Mouse (Mus musculus) c-Kit-positive CD71-positive TER-119-negative erythroid progenitor cells, embryonic 14.5 days (primary cell): Measurements from ENCODE around the gene Adgrl2.

Experiments used
- DNase-seq: peaks from one replicate; pipeline ENCODE4 v3.0.0-alpha.2; 2013; ENCODE audit warnings: low read depth

Adgrl2 gene

GRCm38 (mm10) chr3:148990531-148991003 lies at the start of gene Adgrl2:
TSS of gene Adgrl2 (minus strand) at chr3:148990555.
- DNase-seq: no peak

DNA sequence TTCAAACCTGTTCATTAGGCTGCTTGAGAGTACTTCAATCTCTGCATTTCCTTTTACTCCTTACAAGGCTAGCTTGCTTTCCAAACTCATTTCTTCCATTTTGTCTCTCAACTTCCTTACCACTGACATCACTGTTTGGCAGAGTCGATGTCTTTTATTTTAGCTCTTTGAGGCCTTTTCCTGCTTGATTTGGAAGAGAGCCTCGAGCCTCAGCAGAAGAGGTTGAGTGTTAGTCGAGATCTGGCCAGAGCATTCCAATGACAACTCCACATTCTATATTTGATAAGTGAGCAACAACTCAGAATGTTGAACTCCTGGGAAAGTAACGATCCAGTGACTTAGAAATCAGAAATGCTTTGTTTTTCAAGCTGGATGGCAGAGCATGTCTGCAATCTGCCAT lies 48.4 kb upstream of the Adgrl2 start:
- no peak for DNase-seq

GRCm38 (mm10) chr3:149019925-149020324 lies 29.6 kb upstream of the Adgrl2 start:
- no peak for DNase-seq

- no peak for DNase-seq
These were observed 19.0 kb upstream of the Adgrl2 start for GRCm38 (mm10) chr3:149009311-149009710.

DNA sequence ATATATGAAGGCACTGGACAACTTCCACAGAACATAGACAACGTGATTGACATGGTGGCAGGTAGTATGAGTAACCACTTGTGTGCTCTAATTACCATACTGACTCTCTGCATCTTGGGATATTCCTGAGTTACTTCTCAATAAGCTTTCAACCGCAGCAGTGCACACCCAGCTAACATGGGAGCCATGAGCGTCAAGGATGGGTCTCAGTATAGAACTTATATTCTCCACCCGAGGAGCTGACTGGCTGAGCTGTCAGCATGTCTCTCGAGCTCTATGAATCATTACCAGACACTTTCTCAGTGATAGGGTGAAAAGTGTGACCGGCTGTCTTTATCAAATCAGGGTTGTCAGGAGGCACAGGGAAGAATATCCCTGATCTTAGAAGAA lies 18.3 kb upstream of the Adgrl2 start:
- DNase-seq: no peak

GRCm38 (mm10) chr3:149007860-149008633 lies 17.7 kb upstream of the Adgrl2 start:
- no peak for DNase-seq

DNA sequence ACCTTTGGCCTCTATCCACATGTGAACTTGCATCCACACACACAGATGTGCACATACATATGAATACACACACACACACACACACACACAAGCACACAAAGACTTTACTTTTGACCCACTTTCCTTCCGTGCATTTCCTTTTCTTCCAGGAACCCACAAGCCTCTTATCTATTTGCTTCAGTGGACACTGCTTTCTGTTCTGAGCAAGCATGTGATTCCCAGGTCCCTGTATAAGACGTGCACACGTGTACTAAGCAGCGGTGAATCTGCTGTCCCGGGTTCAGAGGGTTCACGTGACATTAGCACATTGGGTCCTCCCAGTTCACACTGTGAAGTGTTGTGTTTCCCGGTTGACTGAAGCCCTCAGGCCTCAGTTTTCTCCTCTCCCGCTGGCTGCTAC lies 11.0 kb upstream of the Adgrl2 start:
- DNase-seq: no peak

- DNase-seq: no peak
These were observed 8.3 kb upstream of the Adgrl2 start for GRCm38 (mm10) chr3:148998661-148999060.

GRCm38 (mm10) chr3:148991056-148991455 lies 701 bp upstream of the Adgrl2 start:
- DNase-seq: no peak

DNA sequence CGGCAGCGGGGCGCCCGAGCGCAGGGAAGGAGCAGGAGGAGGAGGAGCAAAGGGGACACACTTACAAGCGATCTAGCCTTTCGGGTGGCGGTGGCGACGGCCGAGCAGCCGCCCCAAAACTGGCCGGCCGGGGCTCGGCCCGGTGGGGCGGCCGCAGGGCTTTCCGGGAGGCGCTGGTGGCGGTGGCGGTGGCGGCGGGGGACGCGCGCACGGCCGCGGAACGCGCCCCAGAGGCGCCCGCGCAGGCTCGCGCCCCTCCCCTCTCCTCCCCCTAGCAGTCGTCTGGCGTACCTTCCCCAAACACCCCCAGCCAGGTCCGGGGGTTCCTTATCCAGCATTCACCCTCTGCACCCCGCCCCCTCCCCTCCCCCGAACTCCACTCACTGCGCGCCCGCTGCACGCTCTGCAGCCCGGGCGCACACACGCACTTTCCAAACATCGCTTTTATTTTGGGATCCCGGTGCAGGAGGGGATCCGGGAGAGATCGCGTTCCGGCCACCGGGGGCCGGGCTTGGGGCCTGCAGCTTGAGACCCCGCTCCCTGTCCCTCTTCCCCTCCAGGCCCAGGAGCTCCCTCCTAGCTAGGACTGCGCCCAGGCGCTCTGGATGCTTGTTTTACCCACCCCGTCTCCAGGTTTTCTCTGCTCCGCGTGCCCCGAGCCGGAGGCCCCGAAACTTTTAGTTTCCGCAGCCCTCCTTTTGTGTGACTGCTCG lies 381 bp downstream of the Adgrl2 start:
- no peak for DNase-seq

DNA sequence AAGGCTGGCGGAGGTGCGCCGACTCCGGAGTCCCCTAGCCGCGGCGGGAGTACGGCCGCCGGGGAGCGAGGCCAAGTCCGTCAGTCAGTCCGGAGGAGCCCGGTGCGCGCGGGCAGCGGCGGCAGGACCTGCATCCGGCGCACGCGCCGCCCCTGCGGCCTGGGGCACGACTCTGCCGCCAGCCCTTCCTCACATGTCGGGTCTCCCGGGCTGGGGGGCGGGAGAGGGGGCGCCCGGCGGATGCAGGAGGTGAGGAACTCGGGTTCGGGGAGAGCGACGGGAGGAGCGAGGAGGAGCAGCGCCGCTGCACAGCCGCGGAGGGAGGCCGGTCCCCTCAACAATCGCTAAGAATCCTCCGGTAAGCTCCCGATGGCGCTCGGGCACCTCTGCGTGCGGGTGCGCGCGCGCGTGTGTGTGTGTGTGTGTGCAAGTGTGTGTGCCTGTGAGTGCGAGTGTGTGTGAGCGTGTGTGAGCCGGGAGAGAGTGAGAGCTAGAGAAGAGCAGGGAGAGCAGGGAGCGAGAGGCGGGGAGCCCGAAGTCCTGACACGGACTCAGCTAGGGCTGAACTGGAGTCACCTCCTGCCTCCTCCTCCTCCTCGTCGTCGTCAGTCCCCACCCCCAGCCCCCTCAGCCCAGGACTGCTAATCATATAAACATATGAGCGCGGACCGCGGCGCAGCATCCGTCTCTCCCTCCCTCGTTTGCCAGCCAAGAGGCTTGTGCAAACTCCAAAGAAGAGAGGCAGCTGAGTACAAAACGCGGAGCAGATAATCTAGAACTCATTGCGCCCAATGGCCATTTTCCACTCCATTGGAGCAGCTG lies 1.1 kb downstream of the Adgrl2 start:
- DNase-seq: no peak

- no peak for DNase-seq
These were observed 1.9 kb downstream of the Adgrl2 start for GRCm38 (mm10) chr3:148988293-148988995.

DNA sequence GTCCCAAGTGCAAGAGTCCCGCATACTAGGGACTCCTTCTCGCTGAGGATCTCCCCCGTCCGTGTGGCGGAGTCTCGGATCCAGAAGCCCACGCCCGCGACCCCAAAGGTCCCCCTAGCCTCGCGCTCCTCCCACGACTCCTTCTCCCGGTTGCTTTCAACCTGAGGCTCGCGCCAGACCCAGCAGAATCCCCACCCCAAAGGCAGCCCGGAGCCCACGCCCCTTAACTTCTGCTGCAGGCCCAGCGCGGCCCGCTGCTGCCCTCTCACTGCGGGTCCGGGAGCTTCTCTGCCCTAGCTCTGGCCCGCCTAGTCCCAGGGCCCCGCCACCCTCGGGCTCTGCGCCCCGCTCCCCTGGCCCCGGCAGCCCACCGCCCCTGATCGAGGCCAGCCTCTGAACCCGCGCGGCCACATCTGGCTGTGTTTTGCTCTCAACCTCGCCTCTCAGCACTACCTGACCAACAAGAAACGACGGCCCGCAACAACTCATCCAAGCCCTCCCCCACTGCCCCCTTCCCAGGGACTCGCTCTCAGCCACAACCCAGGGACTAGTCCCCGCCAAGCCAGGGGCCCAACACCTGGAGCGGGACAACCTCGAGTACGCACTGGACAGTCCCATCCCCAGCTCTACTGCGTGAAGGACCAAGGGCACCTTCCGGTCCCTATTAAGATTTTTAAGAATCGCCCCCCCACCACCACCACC lies 2.6 kb downstream of the Adgrl2 start:
- no peak for DNase-seq

DNA sequence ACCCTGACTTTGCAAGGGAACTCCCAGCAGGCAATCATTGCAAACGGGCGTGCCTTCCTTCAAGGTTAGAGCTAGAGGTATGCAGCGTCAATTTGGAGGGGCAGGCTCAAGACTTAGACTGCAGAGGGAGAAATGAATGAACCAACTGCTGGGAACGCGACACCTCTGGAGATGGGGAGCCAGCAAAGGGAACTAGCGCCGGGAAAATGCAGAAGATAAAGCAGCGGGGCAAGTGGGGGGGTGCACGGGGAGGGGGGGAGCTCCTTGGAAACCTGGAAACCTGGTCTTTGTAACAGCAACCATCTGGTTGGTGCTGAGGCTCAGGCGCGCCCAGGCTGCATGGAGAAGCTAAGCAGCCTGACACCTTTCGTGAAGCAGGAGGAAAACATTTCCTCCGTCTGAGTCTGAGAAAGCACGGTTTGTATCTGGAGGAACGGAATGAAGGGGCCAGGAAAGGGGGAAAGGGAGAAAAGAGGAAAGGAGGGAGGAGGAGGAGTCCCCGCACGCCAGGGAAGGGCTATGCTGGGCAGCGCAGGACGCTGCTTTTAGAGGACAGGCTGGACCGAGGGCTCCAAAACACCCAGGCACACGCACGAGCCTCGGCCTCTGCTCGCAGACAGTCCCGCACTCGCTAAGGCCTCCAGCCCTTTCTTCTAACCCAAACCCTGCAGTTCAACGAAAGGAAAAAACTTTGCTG lies 3.3 kb downstream of the Adgrl2 start:
- no peak for DNase-seq

GRCm38 (mm10) chr3:148986296-148986893 lies 4.0 kb downstream of the Adgrl2 start:
- DNase-seq: no peak

GRCm38 (mm10) chr3:148984326-148984725 lies 6.0 kb downstream of the Adgrl2 start:
- DNase-seq: no peak

- DNase-seq: no peak
These were observed 8.0 kb downstream of the Adgrl2 start for GRCm38 (mm10) chr3:148982370-148982769.

- no peak for DNase-seq
These were observed 8.6 kb downstream of the Adgrl2 start for GRCm38 (mm10) chr3:148981776-148982175.

DNA sequence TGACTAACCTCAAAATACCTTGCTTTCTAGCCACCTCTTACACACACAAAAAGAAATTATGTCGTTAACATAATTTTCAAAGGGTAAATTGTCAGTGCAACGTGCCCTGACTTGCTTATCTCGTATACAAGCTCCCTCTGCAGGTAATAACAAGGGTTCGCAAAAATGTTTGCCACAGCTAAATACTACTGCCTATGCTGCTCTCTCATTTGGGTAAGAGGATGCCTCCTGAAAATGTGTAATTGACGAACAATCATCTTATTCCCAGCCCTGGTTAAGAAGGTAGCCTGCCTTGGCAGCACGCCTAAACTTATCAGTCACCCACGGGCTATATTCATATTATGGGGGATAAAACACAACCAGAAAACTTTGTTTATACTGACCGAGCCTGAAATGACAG lies 11.8 kb downstream of the Adgrl2 start:
- no peak for DNase-seq

- no peak for DNase-seq
These were observed 12.5 kb downstream of the Adgrl2 start for GRCm38 (mm10) chr3:148977838-148978237.
